Mouse (Mus musculus): ENCODE data around the gene Ydjc. TPM values are rescaled to one million over a fixed set of nuclear protein-coding genes. Genes with fewer than 3 reads are reported as not detected.

The Ydjc gene
- polyA plus RNA-seq, 1 experiment = 15.5 TPM

DNA sequence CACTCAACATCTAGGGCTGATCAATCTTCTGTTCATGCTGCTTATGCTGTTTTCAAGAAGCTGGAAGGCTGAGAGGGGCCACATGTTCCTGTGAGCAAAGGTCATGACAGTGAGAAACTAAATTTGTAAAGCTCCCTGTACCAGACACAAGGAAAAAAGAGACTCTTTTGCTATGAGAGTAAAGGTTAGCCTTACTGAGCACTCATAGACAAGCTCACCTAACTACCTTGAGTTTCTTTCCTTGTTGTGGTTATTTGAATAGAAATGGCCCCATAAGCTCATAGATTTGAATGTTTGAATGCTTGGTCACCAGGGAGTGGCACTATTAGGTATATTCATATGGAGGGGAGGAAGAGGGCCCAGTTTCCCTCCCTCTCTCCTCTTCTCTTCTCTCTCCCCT lies 22.8 kb downstream of the Ydjc start:
- H3K9ac ChIP-seq (ENCODE audit: low read depth, poor library complexity, severe bottlenecking) = no peak overlapping the region
- no peaks in the 10 kb centered on the region for H3K27me3 ChIP-seq (ENCODE audit: control insufficient read depth, insufficient read depth, low read length, poor library complexity, severe bottlenecking)
- no peak overlapping the region for H3K27ac ChIP-seq (ENCODE audit: insufficient read depth, low read length)
- H3K4me3 ChIP-seq (ENCODE audit: low read depth, low read length) = no peak overlapping the region
- H3K36me3 ChIP-seq (ENCODE audit: control insufficient read depth, insufficient read depth, low read length, poor library complexity, severe bottlenecking) = peaks cover 40% of the 10 kb centered on the region
- no peak for TF ChIP-seq CTCF (IDR thresholded peaks at IDR 0.05; ENCODE audit: low read depth, low read length)
- no peak for TF ChIP-seq EP300 (IDR thresholded peaks at IDR 0.05; ENCODE audit: insufficient read depth, low read depth, low read length)
- TF ChIP-seq POLR2A (IDR thresholded peaks at IDR 0.05; ENCODE audit: insufficient read depth, low read length) = no peak
- H3K9me3 ChIP-seq (replicated peaks; ENCODE audit: control insufficient read depth, insufficient read depth, low read length, poor library complexity, severe bottlenecking) = no peaks in the 10 kb centered on the region
- no peaks in the 10 kb centered on the region for H3K4me1 ChIP-seq (ENCODE audit: control insufficient read depth, insufficient read depth, low read length)

DNA sequence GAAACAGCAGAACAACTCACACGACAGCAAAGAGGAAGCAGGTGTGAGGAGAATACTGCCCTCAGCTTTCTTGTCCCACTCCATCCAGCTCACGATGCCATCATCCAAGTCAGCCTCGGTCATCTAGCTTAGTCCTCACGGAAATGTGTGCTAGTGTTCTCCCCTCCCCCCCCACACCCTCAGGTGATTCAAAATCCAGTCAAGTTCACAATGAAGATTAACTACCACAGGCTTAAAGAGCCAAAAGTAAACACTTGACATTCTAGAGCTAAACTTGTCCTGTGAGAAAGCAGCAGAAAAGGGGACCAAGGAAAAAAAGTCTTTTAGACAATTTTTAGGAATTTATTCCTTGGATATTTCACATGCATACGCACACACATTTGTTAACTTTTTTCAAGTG lies 23.6 kb downstream of the Ydjc start:
- TF ChIP-seq CTCF (IDR thresholded peaks at IDR 0.05; ENCODE audit: low read depth, low read length) (no peak), EP300 (IDR thresholded peaks at IDR 0.05; ENCODE audit: insufficient read depth, low read depth, low read length) (no peak), POLR2A (IDR thresholded peaks at IDR 0.05; ENCODE audit: insufficient read depth, low read length) (no peak)
- H3K27ac ChIP-seq (ENCODE audit: insufficient read depth, low read length) = no peak overlapping the region
- no peaks in the 10 kb centered on the region for H3K27me3 ChIP-seq (ENCODE audit: control insufficient read depth, insufficient read depth, low read length, poor library complexity, severe bottlenecking)
- H3K9ac ChIP-seq (ENCODE audit: low read depth, poor library complexity, severe bottlenecking) = no peak overlapping the region
- H3K4me3 ChIP-seq (ENCODE audit: low read depth, low read length) = no peak overlapping the region
- H3K36me3 ChIP-seq (ENCODE audit: control insufficient read depth, insufficient read depth, low read length, poor library complexity, severe bottlenecking) = peaks cover 45% of the 10 kb centered on the region
- H3K4me1 ChIP-seq (ENCODE audit: control insufficient read depth, insufficient read depth, low read length) = no peaks in the 10 kb centered on the region
- H3K9me3 ChIP-seq (replicated peaks; ENCODE audit: control insufficient read depth, insufficient read depth, low read length, poor library complexity, severe bottlenecking) = no peaks in the 10 kb centered on the region

DNA sequence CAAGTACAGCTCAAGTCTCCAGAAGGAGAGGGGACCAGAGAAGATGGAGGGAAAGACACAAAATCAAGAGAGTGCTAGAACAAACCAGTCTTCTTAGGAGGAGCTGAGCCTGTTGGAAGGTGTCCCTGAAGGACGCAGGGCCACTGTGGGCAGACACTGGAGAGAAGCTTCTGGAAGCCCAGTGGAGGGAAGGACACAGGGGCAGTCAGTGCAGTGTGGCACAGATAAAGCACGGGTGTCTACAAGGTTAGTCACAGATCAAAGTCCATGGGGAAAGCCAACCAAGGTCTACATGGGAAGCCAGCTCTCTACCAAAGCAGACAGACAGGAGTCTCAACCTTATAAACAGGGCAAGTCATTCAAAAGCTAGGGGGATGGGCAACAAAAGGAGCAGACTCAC lies 31.3 kb downstream of the Ydjc start:
- no peaks in the 10 kb centered on the region for H3K9me3 ChIP-seq (replicated peaks; ENCODE audit: control insufficient read depth, insufficient read depth, low read length, poor library complexity, severe bottlenecking)
- no peak overlapping the region for H3K4me3 ChIP-seq (ENCODE audit: low read depth, low read length)
- no peak for TF ChIP-seq CTCF (IDR thresholded peaks at IDR 0.05; ENCODE audit: low read depth, low read length)
- no peak overlapping the region for H3K9ac ChIP-seq (ENCODE audit: low read depth, poor library complexity, severe bottlenecking)
- peaks cover 48% of the 10 kb centered on the region for H3K36me3 ChIP-seq (ENCODE audit: control insufficient read depth, insufficient read depth, low read length, poor library complexity, severe bottlenecking)
- no peak overlapping the region for H3K27ac ChIP-seq (ENCODE audit: insufficient read depth, low read length)
- H3K27me3 ChIP-seq (ENCODE audit: control insufficient read depth, insufficient read depth, low read length, poor library complexity, severe bottlenecking) = no peaks in the 10 kb centered on the region
- no peaks in the 10 kb centered on the region for H3K4me1 ChIP-seq (ENCODE audit: control insufficient read depth, insufficient read depth, low read length)

DNA sequence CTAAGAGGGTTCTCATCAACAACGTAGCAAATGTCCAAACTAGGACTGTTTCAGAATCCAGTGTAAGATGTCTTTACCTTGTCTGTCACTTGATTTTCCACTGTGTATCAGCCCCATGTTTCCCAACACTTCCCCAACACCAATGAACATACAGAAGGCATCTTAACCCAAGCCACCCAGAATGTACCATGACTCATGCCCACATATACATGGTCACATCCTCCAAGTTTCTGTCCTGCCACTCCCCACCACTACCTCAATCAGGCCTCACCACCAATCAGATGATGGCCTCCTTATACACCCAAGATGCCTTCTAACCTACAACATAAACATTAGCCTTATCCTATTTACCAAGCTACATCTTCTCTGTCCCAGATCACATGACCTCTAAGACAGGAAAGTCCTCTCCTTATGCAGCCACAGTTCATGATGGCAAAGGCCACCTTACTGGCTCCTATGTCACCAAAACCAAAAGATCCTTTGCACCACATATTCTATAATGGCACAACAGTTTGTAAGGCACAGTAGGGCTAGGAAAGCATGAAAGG lies 33.3 kb downstream of the Ydjc start:
- Histone ChIP-seq H3K4me3 (ENCODE audit: low read depth, low read length) (no peak overlapping the region), H3K9ac (ENCODE audit: low read depth, poor library complexity, severe bottlenecking) (no peak overlapping the region), H3K9me3 (replicated peaks; ENCODE audit: control insufficient read depth, insufficient read depth, low read length, poor library complexity, severe bottlenecking) (no peaks in the 10 kb centered on the region), H3K27me3 (ENCODE audit: control insufficient read depth, insufficient read depth, low read length, poor library complexity, severe bottlenecking) (no peaks in the 10 kb centered on the region), H3K27ac (ENCODE audit: insufficient read depth, low read length) (no peak overlapping the region), H3K4me1 (ENCODE audit: control insufficient read depth, insufficient read depth, low read length) (no peaks in the 10 kb centered on the region), H3K36me3 (ENCODE audit: control insufficient read depth, insufficient read depth, low read length, poor library complexity, severe bottlenecking) (peaks cover 40% of the 10 kb centered on the region)
- TF ChIP-seq POLR2A (IDR thresholded peaks at IDR 0.05; ENCODE audit: insufficient read depth, low read length) (no peak), EP300 (IDR thresholded peaks at IDR 0.05; ENCODE audit: insufficient read depth, low read depth, low read length) (no peak), CTCF (IDR thresholded peaks at IDR 0.05; ENCODE audit: low read depth, low read length) (no peak)

DNA sequence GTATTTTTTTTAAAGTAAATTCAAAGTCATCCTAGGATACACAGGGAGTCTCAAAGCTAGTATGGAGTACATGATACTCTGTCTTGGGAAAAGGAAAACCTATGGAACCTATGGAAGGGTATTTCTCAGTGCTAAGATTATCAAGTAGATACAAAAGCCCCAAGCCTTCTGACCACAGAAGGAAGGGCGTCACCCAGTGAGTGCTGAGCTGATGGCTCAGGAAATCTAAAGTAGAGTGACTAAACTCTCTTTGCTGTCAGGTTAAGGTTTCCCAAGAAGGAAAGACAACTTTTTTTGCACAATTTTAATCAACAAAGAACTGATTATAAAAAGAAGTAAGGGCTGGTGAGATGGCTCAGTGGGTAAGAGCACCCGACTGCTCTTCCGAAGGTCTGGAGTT lies 35.3 kb downstream of the Ydjc start:
- no peaks in the 10 kb centered on the region for H3K4me1 ChIP-seq (ENCODE audit: control insufficient read depth, insufficient read depth, low read length)
- H3K27ac ChIP-seq (ENCODE audit: insufficient read depth, low read length) = no peak overlapping the region
- H3K9ac ChIP-seq (ENCODE audit: low read depth, poor library complexity, severe bottlenecking) = no peak overlapping the region
- H3K36me3 ChIP-seq (ENCODE audit: control insufficient read depth, insufficient read depth, low read length, poor library complexity, severe bottlenecking) = peaks cover 29% of the 10 kb centered on the region
- TF ChIP-seq POLR2A (IDR thresholded peaks at IDR 0.05; ENCODE audit: insufficient read depth, low read length) = no peak
- no peak for TF ChIP-seq EP300 (IDR thresholded peaks at IDR 0.05; ENCODE audit: insufficient read depth, low read depth, low read length)
- no peaks in the 10 kb centered on the region for H3K9me3 ChIP-seq (replicated peaks; ENCODE audit: control insufficient read depth, insufficient read depth, low read length, poor library complexity, severe bottlenecking)
- no peaks in the 10 kb centered on the region for H3K27me3 ChIP-seq (ENCODE audit: control insufficient read depth, insufficient read depth, low read length, poor library complexity, severe bottlenecking)
- H3K4me3 ChIP-seq (ENCODE audit: low read depth, low read length) = no peak overlapping the region

DNA sequence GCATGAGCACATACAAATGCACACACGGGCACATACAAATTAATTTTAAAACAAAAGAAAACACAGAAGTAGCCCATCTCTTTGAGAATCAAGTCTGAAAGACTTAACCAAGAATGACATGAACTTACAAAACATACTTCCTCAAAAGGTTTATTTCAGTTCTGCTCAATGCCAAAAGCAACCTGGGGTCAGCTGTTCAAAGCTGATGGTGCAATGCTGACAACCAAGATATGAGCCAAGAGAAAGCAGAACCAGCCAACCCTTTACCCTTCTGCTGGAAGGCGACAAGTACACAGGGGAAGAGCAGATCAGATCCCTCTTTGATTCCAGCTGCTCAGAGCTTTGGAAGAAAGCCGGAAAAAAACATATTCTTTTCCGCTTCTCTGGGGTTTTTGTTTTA lies 37.0 kb downstream of the Ydjc start:
- H3K9me3 ChIP-seq (replicated peaks; ENCODE audit: control insufficient read depth, insufficient read depth, low read length, poor library complexity, severe bottlenecking) = no peaks in the 10 kb centered on the region
- H3K36me3 ChIP-seq (ENCODE audit: control insufficient read depth, insufficient read depth, low read length, poor library complexity, severe bottlenecking) = peaks cover 14% of the 10 kb centered on the region
- no peak for TF ChIP-seq POLR2A (IDR thresholded peaks at IDR 0.05; ENCODE audit: insufficient read depth, low read length)
- no peak for TF ChIP-seq CTCF (IDR thresholded peaks at IDR 0.05; ENCODE audit: low read depth, low read length)
- TF ChIP-seq EP300 (IDR thresholded peaks at IDR 0.05; ENCODE audit: insufficient read depth, low read depth, low read length) = no peak
- no peak overlapping the region for H3K27ac ChIP-seq (ENCODE audit: insufficient read depth, low read length)
- no peak overlapping the region for H3K9ac ChIP-seq (ENCODE audit: low read depth, poor library complexity, severe bottlenecking)
- H3K4me1 ChIP-seq (ENCODE audit: control insufficient read depth, insufficient read depth, low read length) = no peaks in the 10 kb centered on the region
- no peaks in the 10 kb centered on the region for H3K27me3 ChIP-seq (ENCODE audit: control insufficient read depth, insufficient read depth, low read length, poor library complexity, severe bottlenecking)
- no peak overlapping the region for H3K4me3 ChIP-seq (ENCODE audit: low read depth, low read length)
